Mouse (Mus musculus): Measurements from ENCODE around the gene Pcgf1. TPM values are rescaled to one million over a fixed set of nuclear protein-coding genes. Genes with fewer than 3 reads are reported as not detected.

Pcgf1 gene
- total RNA-seq, 2 experiments from 2014 or later = 8.2 to 8.7 TPM

DNA sequence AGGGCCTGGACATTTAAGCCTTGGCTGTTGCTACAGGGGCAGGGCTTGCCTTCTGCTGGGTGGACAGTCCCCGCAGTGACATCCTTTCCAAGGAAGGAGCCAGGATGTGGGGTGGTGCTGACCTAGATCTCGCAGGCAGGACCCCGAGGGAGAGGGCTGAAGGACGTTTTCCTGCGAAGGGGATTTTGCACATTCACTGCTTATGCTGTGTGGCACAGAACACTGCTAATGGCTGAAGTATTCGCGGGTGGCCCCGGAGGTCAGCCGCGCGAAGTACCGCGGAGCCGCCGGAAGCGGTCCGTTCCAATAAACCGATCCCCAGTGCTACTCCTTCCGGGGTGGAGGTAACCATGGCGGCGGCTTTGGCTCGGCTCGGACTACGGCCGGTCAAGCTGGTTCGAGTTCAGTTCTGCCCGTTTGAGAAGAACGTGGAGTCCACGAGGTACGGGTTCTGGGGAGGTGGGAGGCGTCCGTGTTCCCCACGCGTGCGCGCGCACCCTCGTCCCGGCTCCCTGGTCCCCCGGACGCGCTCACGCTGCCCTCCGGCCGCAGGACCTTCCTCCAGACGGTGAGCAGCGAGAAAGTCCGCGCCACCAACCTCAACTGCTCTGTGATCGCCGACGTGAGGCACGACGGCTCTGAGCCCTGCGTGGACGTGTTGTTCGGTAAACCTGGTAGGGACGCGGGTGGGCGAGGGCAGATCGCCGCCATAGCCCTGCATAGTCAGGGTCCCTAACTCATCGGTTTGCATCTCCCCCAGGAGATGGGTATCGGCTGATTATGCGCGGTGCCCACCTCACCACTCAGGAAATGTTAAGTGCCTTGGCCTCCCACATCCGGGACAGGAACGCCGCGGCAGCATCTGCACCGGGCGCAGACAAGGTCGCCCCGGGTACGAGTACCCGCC lies 31.3 kb downstream of the Pcgf1 start, which contains the start of gene Mrpl53:
Mrpl53 (plus strand) TSS at position 279 of the 907 bp plus-strand sequence.
- intact Hi-C loops (cut with DNase I) = loop anchor here (10.0 kb wide), 1 partner anchor 396 kb away; the partner anchor contains the start of gene Dguok
- H3K27ac ChIP-seq = peak within 1 kb of the TSS; percentile 93
- DNase-seq = peak; percentile 91
- TF ChIP-seq CTCF (IDR thresholded peaks at IDR 0.05) = no peak
- H3K4me3 ChIP-seq = peak within 1 kb of the TSS; percentile 85

DNA sequence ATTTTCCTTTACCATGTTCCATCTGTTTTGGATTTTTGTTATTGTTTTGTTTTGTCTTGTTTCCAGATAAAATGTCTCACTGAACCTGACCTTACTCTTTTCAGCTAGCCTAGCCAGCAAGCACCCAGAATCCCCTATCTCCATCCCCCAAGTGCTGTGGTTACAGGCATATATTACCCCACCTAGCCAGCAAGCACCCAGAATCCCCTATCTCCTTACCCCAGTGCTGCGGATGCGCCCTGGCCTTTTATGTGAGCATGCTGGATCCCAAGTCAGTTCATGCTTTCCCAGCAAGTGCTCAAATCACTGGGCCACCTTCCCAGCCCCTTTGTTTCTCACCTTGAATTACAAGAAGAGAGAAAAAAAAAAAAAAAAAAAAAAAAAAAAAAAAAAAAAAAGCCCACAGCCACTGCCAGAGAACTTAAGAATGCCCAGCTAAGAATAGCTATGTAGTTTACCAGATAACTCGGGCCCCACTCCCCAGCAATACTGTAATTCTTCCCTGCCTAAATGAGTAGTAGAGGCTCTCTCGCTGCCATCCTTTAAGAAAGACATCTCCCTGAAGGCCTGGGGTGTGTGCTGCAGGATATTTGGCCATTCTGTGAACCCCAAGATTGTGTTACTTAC lies 34.0 kb downstream of the Pcgf1 start:
- DNase-seq = peak; percentile 8
- no peak for TF ChIP-seq CTCF (IDR thresholded peaks at IDR 0.05)
- H3K4me3 ChIP-seq = no peak overlapping the region
- intact Hi-C loops (cut with DNase I) = no loop called here
- H3K27ac ChIP-seq = no peak overlapping the region

DNA sequence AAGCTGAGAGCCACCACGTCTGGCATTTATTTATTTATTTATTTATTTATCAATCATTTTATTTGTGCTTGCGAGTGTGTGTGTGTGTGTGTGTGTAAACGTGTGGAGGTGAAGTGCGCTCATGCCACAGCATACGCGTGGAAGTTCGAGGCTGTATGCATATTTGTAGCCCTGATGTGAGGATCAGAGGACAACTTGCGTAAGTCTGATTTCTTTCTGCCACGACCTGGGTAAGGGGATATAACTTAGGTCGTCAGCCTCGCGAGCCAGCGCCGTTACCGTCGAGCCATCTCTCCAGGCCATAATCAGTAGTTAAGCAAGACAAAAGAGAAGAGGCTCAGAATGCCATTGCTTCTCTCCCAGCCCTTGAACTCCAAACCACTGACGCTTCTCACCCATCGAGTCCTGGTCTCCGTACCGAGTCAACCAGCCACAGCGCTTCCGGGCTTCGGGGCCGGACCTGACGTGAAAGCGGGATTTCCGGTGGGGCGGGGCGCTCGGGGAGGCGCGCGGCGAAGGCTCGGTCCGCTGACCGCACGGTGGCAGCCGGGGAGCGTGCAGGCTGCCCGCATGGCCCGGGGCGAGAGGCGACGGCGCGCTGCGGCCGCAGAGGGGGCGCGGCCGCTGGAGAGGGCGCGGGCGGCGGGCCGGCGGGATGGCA lies 37.5 kb downstream of the Pcgf1 start, which contains the start of gene Mogs:
Mogs (plus strand) TSS at position 486 of the 661 bp plus-strand sequence.
- peak; percentile 97 for DNase-seq
- H3K4me3 ChIP-seq = peak within 1 kb of the TSS; percentile 87
- intact Hi-C loops (cut with DNase I) = no loop called here
- peak within 1 kb of the TSS; percentile 94 for H3K27ac ChIP-seq
- peak; percentile 69 for TF ChIP-seq CTCF (IDR thresholded peaks at IDR 0.05)

DNA sequence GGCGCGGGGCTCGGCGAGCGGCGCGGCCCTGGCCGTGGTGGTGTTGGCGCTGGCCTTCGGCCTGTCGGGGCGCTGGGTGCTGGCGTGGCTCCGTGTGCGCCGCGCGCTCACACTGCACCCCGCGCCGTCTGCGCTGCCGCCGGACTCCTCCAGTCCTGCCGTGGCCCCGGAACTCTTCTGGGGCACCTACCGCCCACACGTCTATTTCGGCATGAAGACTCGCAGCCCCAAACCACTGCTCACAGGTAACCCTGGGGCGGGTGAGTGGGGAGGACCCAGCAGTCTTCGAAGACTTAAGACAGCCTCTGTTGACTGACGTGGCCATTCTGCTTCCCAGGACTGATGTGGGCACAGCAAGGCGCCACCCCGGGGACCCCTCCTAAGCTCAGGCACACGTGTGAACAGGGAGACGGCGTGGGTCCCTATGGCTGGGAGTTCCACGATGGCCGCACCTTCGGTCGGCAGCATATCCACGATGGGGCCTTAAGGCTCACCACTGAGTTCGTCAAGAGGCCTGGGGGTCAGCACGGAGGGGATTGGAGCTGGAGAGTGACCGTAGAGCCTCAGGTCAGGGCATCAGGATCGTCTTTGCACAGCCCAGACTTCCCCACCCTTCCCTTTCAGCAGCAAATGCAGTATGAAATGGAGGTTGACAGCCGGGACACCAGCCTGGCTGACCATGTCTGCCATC lies 38.2 kb downstream of the Pcgf1 start:
- no peak for DNase-seq
- no peak for TF ChIP-seq CTCF (IDR thresholded peaks at IDR 0.05)
- Histone ChIP-seq H3K4me3 (peak overlapping the region; percentile 87), H3K27ac (peak overlapping the region; percentile 94)
- intact Hi-C loops (cut with DNase I) = no loop called here

DNA sequence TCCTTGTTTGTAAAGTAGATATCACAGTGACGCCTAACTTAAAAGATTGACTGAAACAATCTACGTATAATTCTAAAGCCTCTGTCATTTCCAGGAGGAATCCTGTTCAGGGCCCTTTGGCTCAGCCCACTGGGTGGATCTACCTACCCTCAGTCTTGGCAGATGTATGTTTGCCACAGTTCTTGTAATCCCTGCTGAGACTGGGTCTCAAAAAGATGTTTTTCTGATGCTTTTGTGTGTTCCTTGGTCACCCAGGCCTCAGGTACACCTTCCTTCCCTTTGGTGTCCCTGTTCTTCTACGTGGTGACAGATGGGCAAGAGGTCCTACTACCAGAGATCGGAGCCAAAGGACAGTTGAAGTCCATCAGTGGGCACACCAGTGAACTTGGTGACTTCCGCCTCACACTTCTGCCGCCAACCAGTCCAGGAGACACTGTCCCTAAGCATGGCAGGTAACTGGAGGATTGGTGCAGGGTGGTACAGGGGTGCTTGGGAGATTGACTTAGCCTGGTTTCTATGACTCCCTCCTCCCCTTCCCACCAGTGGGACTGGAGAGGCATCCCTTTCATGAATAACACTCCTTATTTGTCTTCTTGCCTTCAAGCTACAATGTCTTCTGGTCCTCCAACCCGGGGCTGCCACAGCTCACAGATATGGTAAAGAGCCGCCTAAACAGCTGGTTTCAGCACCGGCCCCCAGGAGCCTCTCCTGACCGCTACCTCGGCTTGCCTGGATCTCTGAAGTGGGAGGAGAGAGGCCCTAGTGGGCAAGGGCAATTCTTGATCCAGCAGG lies 38.9 kb downstream of the Pcgf1 start:
- DNase-seq = peak; percentile 6
- TF ChIP-seq CTCF (IDR thresholded peaks at IDR 0.05) = no peak
- intact Hi-C loops (cut with DNase I) = no loop called here
- peak overlapping the region; percentile 87 for H3K4me3 ChIP-seq
- H3K27ac ChIP-seq = 0 out of 2 replicates have a peak overlapping the region, but pooled peaks have one; percentile 94

DNA sequence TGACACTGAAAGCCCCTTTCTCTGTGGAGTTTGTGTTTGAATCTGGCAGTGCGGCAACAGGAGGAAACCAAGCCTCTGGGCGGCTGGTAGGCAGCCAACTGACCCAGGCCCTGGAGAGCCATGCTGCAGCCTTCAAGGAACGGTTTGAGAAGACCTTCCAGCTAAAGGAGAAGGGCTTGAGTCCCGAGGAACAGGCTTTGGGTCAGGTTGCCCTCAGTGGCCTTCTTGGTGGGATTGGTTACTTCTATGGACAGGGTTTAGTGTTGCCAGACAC lies 39.4 kb downstream of the Pcgf1 start:
- no peak for TF ChIP-seq CTCF (IDR thresholded peaks at IDR 0.05)
- DNase-seq = peak; percentile 24
- Histone ChIP-seq H3K27ac (no peak overlapping the region), H3K4me3 (no peak overlapping the region)
- intact Hi-C loops (cut with DNase I) = no loop called here

DNA sequence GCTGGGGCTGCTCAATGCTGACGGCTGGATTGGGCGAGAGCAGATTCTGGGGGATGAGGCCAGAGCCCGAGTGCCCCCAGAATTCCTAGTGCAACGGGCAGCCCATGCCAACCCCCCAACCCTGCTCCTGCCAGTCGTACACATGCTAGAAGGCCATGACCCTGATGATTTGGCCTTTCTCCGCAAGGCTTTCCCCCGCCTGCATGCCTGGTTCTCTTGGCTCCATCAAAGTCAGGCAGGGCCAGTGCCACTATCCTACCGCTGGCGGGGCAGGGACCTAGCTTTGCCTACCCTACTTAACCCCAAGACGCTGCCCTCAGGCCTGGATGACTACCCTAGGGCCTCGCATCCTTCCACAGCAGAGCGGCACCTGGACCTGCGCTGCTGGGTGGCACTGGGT lies 39.9 kb downstream of the Pcgf1 start:
- no peak overlapping the region for H3K27ac ChIP-seq
- no peak overlapping the region for H3K4me3 ChIP-seq
- no peak for TF ChIP-seq CTCF (IDR thresholded peaks at IDR 0.05)
- DNase-seq = no peak
- intact Hi-C loops (cut with DNase I) = loop anchor here (2.0 kb wide), 1 partner anchor 39 kb away; the partner anchor contains the start of genes 1700003E16Rik and Wdr54

DNA sequence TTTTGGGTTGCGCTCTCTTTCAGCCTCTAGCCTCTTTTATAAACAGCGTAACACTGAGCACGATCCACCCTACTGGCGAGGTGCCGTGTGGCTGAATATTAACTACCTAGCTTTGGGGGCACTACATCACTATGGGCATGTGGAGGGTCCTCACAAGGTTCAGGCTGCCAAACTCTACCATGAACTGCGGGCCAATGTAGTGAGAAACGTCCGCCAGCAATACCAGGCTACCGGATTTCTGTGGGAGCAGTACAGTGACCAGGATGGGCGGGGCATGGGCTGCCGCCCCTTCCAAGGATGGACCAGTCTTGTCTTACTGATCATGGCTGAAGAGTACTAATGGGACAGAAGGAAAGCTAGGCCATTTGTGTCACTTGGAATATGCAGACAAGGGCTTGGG lies 40.7 kb downstream of the Pcgf1 start:
- Histone ChIP-seq H3K4me3 (no peak overlapping the region), H3K27ac (no peak overlapping the region)
- TF ChIP-seq CTCF (IDR thresholded peaks at IDR 0.05) = no peak
- DNase-seq = peak; percentile 14
- intact Hi-C loops (cut with DNase I) = loop anchor here (2.0 kb wide), 1 partner anchor 38 kb away; the partner anchor contains the start of genes 1700003E16Rik and Wdr54

DNA sequence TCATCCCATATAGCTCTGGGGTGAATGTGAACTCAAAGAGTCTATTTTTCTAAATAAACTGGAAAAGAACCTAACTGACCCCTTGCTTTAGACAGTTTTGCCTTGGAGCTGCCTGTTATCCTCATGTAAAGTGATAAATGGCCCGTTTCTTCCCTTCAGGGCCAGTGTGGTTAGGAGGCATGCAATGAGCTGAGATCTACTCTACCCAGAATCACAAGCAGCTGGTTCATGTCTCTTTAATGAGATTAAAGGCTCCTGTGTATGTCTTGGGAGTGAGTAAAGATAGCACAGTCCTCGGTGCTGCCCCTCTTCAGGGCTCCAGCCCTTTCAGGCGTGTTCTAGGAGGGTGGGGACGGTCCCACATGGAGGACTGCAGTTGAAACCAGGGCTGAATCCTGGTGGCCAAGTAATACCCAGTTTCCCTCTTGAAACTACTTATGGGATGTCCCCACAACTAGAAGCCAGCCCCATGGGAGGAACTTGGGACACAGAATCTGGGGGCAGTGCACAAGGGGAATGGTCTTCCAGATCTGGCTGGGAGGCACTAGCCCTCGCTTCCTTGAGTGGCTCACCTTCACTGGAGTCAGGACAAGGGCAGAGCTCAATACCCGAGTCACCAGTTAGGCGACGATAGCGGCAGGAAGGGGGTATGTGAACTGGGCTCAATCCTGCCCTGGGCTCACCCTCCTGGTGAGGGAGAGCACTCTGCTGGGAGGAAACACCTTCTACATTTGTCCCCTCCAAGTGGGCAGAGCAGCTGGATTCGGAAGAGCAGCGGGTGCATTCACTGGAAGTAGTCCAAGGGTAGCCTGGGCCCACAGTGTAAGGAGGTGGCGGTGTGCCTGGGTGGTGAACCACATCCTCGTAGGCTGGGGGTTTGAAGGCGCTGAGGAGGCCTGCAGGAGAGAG lies 41.4 kb downstream of the Pcgf1 start:
- no peak for TF ChIP-seq CTCF (IDR thresholded peaks at IDR 0.05)
- Histone ChIP-seq H3K4me3 (no peak overlapping the region), H3K27ac (no peak overlapping the region)
- DNase-seq = peak; percentile 28
- intact Hi-C loops (cut with DNase I) = loop anchor here (2.0 kb wide), 1 partner anchor 38 kb away; the partner anchor contains the start of genes 1700003E16Rik and Wdr54

DNA sequence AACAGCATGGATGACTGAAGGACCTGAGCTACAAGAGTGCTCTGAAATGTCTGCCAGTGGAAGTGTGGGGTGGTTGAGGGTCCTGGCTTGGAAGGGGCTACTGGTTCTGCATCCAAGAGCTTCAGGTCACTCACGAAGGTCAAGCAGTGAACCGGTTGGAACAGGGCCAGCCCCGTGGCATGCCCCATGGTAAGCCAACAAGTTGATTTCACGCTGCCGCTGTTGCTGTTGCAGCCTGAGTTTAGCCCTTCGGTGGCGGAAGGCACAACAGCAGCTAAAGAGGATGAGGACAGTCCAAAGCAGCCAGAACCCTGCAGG lies 42.0 kb downstream of the Pcgf1 start:
- no peak overlapping the region for H3K27ac ChIP-seq
- DNase-seq = no peak
- intact Hi-C loops (cut with DNase I) = loop anchor here (2.0 kb wide), 1 partner anchor 37 kb away; the partner anchor contains the start of genes 1700003E16Rik and Wdr54
- no peak overlapping the region for H3K4me3 ChIP-seq
- TF ChIP-seq CTCF (IDR thresholded peaks at IDR 0.05) = no peak

Data from gastrocnemius, adult 2 months (tissue).